Mouse (Mus musculus) cerebellum, adult 8-10 months (tissue): ENCODE measurements at regions not wholly inside any gene's neighbourhood (a gene's known extent, or its start where the extent isn't known, plus 50 kb on each side); places are given as distances from the start of the nearest gene placed in this dataset.
"Not testable (repeated sequence)": the region's sequence is repeated elsewhere in the genome, so short reads cannot be mapped to it uniquely, and the experiment has no call there.

ENCODE experiments used
- DNase-seq: peaks from one replicate; pipeline ENCODE4 v3.0.0; 2022

- no peak for DNase-seq
Observed at GRCm38 (mm10) chr3:34709553-34709952, 59.3 kb downstream of the Sox2 start.

- not testable (repeated sequence) for DNase-seq
Observed at GRCm38 (mm10) chr3:34712137-34712536, 61.9 kb downstream of the Sox2 start.

- DNase-seq: no peak
Observed at GRCm38 (mm10) chr3:34722506-34722905, 72.3 kb downstream of the Sox2 start.

- DNase-seq: no peak
Observed at GRCm38 (mm10) chr3:34726955-34727354, 76.8 kb downstream of the Sox2 start.

GRCm38 (mm10) chr3:34728282-34728681, 78.1 kb downstream of the Sox2 start:
- DNase-seq: no peak

- no peak for DNase-seq
Observed at GRCm38 (mm10) chr3:34734966-34735365, 84.8 kb downstream of the Sox2 start.

- no peak for DNase-seq
Observed at GRCm38 (mm10) chr3:34738001-34738400, 87.8 kb downstream of the Sox2 start.

- no peak for DNase-seq
Observed at GRCm38 (mm10) chr3:34738938-34739337, 88.7 kb downstream of the Sox2 start.

GRCm38 (mm10) chr3:34739693-34740092, 89.5 kb downstream of the Sox2 start:
- DNase-seq: no peak

- DNase-seq: no peak
Observed at GRCm38 (mm10) chr3:34740110-34740509, 89.9 kb downstream of the Sox2 start.

GRCm38 (mm10) chr3:34745181-34745736, 95.1 kb downstream of the Sox2 start:
- DNase-seq: no peak

GRCm38 (mm10) chr3:34747499-34748093, 97.4 kb downstream of the Sox2 start:
- DNase-seq: no peak

GRCm38 (mm10) chr3:34749989-34750388, 99.8 kb downstream of the Sox2 start:
- DNase-seq: no peak

- DNase-seq: no peak
Observed at GRCm38 (mm10) chr3:34751551-34751950, 101.3 kb downstream of the Sox2 start.

- DNase-seq: no peak
Observed at GRCm38 (mm10) chr3:34753557-34753956, 103.4 kb downstream of the Sox2 start.

- DNase-seq: no peak
Observed at GRCm38 (mm10) chr3:34754781-34755180, 104.6 kb downstream of the Sox2 start.

GRCm38 (mm10) chr3:34755282-34755681, 105.1 kb downstream of the Sox2 start:
- not testable (repeated sequence) for DNase-seq

GRCm38 (mm10) chr3:34756632-34757031, 106.4 kb downstream of the Sox2 start:
- DNase-seq: no peak

GRCm38 (mm10) chr3:34757130-34757529, 106.9 kb downstream of the Sox2 start:
- DNase-seq: no peak

- no peak for DNase-seq
Observed at GRCm38 (mm10) chr3:34757813-34758510, 107.8 kb downstream of the Sox2 start.

- no peak for DNase-seq
Observed at GRCm38 (mm10) chr3:34759942-34760640, 109.9 kb downstream of the Sox2 start.

- no peak for DNase-seq
Observed at GRCm38 (mm10) chr3:34761162-34761769, 111.1 kb downstream of the Sox2 start.

- DNase-seq: no peak
Observed at GRCm38 (mm10) chr3:34761783-34762182, 111.6 kb downstream of the Sox2 start.
